Mouse (Mus musculus): ENCODE data around the gene Noct. TPM values are rescaled to one million over a fixed set of nuclear protein-coding genes. Genes with fewer than 3 reads are reported as not detected.
A peak's percentile ranks its signal among the peaks of the same experiment; 100 is the strongest.

Gene Noct
- total and polyA plus RNA-seq, 3 experiments: 8.7 to 13.8 (median 12.0) TPM

- Histone ChIP-seq H3K36me3 (replicated peaks in 1 of 2; ENCODE audit: control insufficient read depth in 1 of 2, insufficient read depth in 1 of 2, low read length in 1 of 2) (peaks cover 8 to 24% of the 10 kb centered on the region in 2 experiments), H3K9me3 (replicated peaks; ENCODE audit: low read length) (no peaks in the 10 kb centered on the region), H3K79me2 (replicated peaks; ENCODE audit: control insufficient read depth, extremely low read depth, insufficient read depth, poor library complexity, severe bottlenecking) (peaks cover 67% of the 10 kb centered on the region), H3K4me1 (ENCODE audit: control insufficient read depth in 1 of 2, insufficient read depth in 2 of 2) (peaks cover 14 to 45% of the 10 kb centered on the region in 2 experiments), H3K4me2 (ENCODE audit: insufficient read depth, low read depth, poor library complexity, severe bottlenecking) (peak overlapping the region; percentile 39), H3K9ac (ENCODE audit: insufficient read depth, low read depth) (no peak overlapping the region), H3K27ac (ENCODE audit: insufficient read depth, low read depth) (peak overlapping the region; percentile 43), H3K27me3 (replicated peaks) (no peaks in the 10 kb centered on the region), H3K4me3 (replicated peaks in 1 of 3; ENCODE audit: low read depth in 2 of 3, low read length in 2 of 3, poor library complexity in 1 of 3) (peak overlapping the region in 1 of 3 experiments; percentile 11)
- in situ Hi-C loops (cut with MboI; ENCODE audit: low pct_ligation_motif_present, low pct_unique_long_range_greater_than_20kb, low sequenced_read_pairs): no loop called here
- DNase-seq (ENCODE audit: extremely low read depth): peak; percentile 46
- 0 out of 2 replicates have a peak, but pooled peaks have one; percentile 38 for TF ChIP-seq BHLHE40 (IDR thresholded peaks at IDR 0.05; ENCODE audit: low read depth, low read length)
- TF ChIP-seq MYC (IDR thresholded peaks at IDR 0.05; ENCODE audit: low read depth, low read length): no peak
- 0 out of 2 replicates have a peak, but pooled peaks have one; percentile 25 for TF ChIP-seq ELF1 (IDR thresholded peaks at IDR 0.05; ENCODE audit: low read depth, low read length)
- dilution Hi-C loops (cut with MboI; ENCODE audit: extremely low pct_ligation_motif_present, extremely low pct_unique_long_range_greater_than_20kb, low sequenced_read_pairs): no loop called here
These were observed 46.0 kb downstream of the Noct start for GRCm38 (mm10) chr3:51270069-51270817.

GRCm38 (mm10) chr3:51275956-51276398 is 51.7 kb downstream of the Noct start:
- peak overlapping the region; percentile 70 for H3K27ac ChIP-seq (ENCODE audit: insufficient read depth, low read depth)
- peak; percentile 99 for DNase-seq (ENCODE audit: extremely low read depth)
- H3K4me2 ChIP-seq (ENCODE audit: insufficient read depth, low read depth, poor library complexity, severe bottlenecking): peak overlapping the region; percentile 88; the same call in 1 of the 2 replicates
- no peaks in the 10 kb centered on the region for H3K27me3 ChIP-seq (replicated peaks)
- in situ Hi-C loops (cut with MboI; ENCODE audit: low pct_ligation_motif_present, low pct_unique_long_range_greater_than_20kb, low sequenced_read_pairs) (no loop called here), dilution Hi-C loops (cut with MboI; ENCODE audit: extremely low pct_ligation_motif_present, extremely low pct_unique_long_range_greater_than_20kb, low sequenced_read_pairs) (no loop called here)
- no peaks in the 10 kb centered on the region for H3K9me3 ChIP-seq (replicated peaks; ENCODE audit: low read length)
- H3K9ac ChIP-seq (ENCODE audit: insufficient read depth, low read depth): peak overlapping the region; percentile 99
- peaks cover 41% of the 10 kb centered on the region for H3K79me2 ChIP-seq (replicated peaks; ENCODE audit: control insufficient read depth, extremely low read depth, insufficient read depth, poor library complexity, severe bottlenecking)
- peak overlapping the region; percentile 78 to 99 (median 90) for H3K4me3 ChIP-seq (replicated peaks in 1 of 3; ENCODE audit: low read depth in 2 of 3, low read length in 2 of 3, poor library complexity in 1 of 3)
- TF ChIP-seq POLR2A (IDR thresholded peaks at IDR 0.05; ENCODE audit: low read depth, low read length) (peak; percentile 34), MYC (IDR thresholded peaks at IDR 0.05; ENCODE audit: low read depth, low read length) (peak; percentile 78), ZNF384 (IDR thresholded peaks at IDR 0.05; ENCODE audit: low read depth, low read length) (no peak), NELFE (IDR thresholded peaks at IDR 0.05; ENCODE audit: low read depth, low read length) (no peak; the same call in 1 of the 2 replicates), IRF4 (IDR thresholded peaks at IDR 0.05; ENCODE audit: low read depth, low read length) (no peak), USF2 (conservative IDR thresholded peaks at IDR 0.05; ENCODE audit: low read depth, low read length) (no peak), HCFC1 (IDR thresholded peaks at IDR 0.05; ENCODE audit: low read depth, low read length) (peak; percentile 83), E2F4 (IDR thresholded peaks at IDR 0.05; ENCODE audit: insufficient replicate concordance, low read depth, low read length) (peak; percentile 88; the same call in 1 of the 2 replicates), CTCF (conservative IDR thresholded peaks at IDR 0.05 in 1 of 2, IDR thresholded peaks at IDR 0.05 in 1 of 2; ENCODE audit: low read depth in 2 of 2, low read length in 2 of 2) (no peak), CHD2 (IDR thresholded peaks at IDR 0.05; ENCODE audit: low read length) (peak; percentile 95), ELF1 (IDR thresholded peaks at IDR 0.05; ENCODE audit: low read depth, low read length) (peak; percentile 100), TCF12 (IDR thresholded peaks at IDR 0.05; ENCODE audit: low read depth, low read length) (peak; percentile 55; the same call in 1 of the 2 replicates), MXI1 (IDR thresholded peaks at IDR 0.05; ENCODE audit: low read depth, low read length) (peak; percentile 93), RCOR1 (conservative IDR thresholded peaks at IDR 0.05; ENCODE audit: low read depth, low read length) (no peak), NRF1 (IDR thresholded peaks at IDR 0.05; ENCODE audit: low read depth, low read length) (peak; percentile 63), MAZ (IDR thresholded peaks at IDR 0.05; ENCODE audit: low read depth, low read length) (peak; percentile 79), ZC3H11A (IDR thresholded peaks at IDR 0.05; ENCODE audit: low read depth, low read length) (no peak), SIN3A (IDR thresholded peaks at IDR 0.05; ENCODE audit: low read length) (peak; percentile 100), MAX (IDR thresholded peaks at IDR 0.05; ENCODE audit: low read length) (peak; percentile 92), GABPA (IDR thresholded peaks at IDR 0.05; ENCODE audit: insufficient replicate concordance, low read depth, low read length) (no peak), ETS1 (conservative IDR thresholded peaks at IDR 0.05; ENCODE audit: low read depth, low read length) (peak; percentile 46), MEF2A (IDR thresholded peaks at IDR 0.05; ENCODE audit: borderline replicate concordance, low read depth, low read length) (peak; percentile 54), KAT2A (IDR thresholded peaks at IDR 0.05; ENCODE audit: insufficient replicate concordance, low read length) (0 out of 2 replicates have a peak, but pooled peaks have one; percentile 65), RAD21 (IDR thresholded peaks at IDR 0.05; ENCODE audit: low read depth, low read length) (no peak), BHLHE40 (IDR thresholded peaks at IDR 0.05; ENCODE audit: low read depth, low read length) (peak; percentile 32; the same call in 1 of the 2 replicates), POLR2AphosphoS2 (IDR thresholded peaks at IDR 0.05; ENCODE audit: low read depth, low read length) (peak; percentile 42; the same call in 1 of the 2 replicates)
- peaks cover 7 to 28% of the 10 kb centered on the region in 2 experiments; a peak in 3 of 4 replicates for H3K4me1 ChIP-seq (ENCODE audit: control insufficient read depth in 1 of 2, insufficient read depth in 2 of 2)
- peaks cover 0 to 5% of the 10 kb centered on the region in 2 experiments for H3K36me3 ChIP-seq (replicated peaks in 1 of 2; ENCODE audit: control insufficient read depth in 1 of 2, insufficient read depth in 1 of 2, low read length in 1 of 2)

Measured in CH12.LX (cell line).